Mouse (Mus musculus): Measurements from ENCODE around the gene Cdc7.

The Cdc7 gene

DNA sequence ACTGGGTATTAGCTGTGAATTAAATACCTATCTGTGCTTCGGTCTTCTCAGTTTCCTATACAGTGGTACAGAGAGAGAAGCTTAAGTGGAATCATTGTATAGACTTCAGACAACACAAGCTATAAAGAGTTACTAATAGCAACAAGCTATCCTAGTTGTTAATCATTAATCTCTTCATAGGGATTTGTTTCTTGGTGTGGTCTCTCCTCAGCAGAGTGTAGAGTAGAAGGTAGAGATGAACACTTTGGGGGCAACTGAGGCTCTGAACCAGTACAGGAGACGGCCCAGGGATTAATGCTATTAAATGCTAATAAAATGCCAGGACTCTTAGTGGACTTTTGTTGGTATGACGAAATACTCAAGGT lies 57.9 kb downstream of the Cdc7 start:
- DNase-seq (ENCODE audit: low read depth, low spot score), result no peak

DNA sequence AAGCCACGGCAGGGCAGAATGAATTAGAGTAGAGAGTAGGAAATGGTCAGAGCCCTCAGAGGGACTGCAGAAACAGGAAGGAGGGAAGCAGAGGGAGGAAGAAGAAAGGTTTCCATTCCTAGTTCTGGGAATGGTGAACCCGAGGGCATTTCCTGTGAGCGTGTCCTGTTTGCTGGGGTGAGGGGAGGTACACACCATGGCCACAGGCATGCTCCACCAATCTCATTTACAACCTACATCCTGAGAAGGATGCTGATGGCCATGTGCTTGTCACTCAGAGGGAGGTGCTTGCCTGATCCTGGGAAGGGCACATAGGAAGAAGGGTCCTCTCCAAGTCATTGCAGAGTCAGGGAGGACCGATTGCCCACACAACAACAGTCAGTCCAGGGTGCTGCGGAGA lies 59.8 kb downstream of the Cdc7 start:
- DNase-seq (ENCODE audit: low read depth, low spot score), result no peak

DNA sequence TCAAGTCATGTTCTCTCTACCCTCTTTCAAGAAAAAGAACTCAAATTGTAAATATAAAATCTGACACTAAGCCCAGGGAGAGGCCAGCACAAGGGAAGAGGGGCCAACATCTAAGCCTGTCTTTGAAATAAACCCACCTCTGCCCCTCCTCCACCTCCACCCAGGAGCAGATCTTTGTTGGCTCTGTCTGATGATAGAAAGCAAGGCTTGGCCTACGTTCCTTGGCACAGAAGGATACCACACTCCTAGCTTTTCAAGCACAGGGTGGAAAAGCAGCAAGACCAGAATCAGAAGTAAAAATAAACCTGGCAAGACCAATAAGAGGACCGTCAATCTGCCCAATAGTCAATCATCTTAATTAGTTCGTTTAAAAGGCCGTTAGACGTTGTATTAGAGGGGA lies 61.2 kb downstream of the Cdc7 start:
- no peak for DNase-seq (ENCODE audit: low read depth, low spot score)

DNA sequence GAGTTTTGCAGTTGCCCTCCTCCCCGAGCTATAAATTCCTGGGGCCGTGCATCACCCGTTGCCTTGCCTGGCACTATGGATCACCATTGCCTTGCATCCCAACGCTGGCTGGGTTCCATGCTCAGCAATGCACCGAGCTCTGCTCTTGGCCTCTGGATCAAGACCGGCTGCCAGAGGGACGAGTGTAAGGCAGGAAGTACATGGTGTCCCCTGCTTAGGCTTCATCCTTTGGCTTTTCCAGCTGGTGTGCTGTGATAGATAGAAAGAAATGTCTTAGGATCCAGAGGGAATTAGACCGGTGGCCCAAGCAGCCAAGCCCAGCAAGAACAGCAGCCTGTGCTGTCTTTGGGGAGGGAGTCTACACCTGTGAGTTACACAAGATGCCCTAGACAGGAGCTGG lies 61.7 kb downstream of the Cdc7 start:
- no peak for DNase-seq (ENCODE audit: low read depth, low spot score)

DNA sequence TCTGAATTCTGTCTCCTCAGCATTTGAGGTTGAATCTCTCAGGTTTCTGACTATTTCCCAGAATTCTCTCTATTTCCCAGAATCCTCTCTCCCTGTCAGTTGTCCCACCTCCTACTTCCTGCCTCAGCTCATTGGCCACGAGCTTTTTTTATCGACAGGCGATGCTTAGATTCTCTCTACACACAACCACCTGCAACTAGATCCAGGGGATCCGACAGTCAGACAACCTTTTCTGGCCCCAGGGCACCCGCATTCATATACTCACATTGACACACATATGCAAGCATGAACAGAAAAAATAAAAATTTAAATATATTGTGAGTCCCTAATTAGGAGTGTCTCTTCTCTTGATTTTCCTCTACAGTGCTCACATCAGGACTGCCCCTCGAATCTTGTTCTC lies 63.5 kb downstream of the Cdc7 start:
- no peak for DNase-seq (ENCODE audit: low read depth, low spot score)

DNA sequence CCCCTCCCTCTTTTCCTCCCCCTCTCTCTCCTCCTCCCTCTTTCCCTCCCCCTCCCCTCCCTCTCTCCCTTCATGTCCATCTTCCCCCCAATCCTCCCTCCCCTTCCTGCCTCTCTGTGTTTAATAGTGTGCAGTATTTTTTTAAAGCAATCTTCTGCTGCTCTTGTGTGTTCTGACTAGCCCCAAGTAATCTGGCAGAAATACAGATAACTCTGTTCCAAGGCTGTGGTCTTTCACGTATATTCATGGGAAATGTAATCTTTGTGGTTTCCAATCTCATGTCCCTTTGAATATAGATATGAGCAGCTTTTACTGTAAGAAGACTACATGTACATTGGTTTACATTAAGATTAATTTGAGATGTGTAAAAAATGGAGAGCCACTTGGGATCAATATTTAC lies 64.4 kb downstream of the Cdc7 start:
- no peak for DNase-seq (ENCODE audit: low read depth, low spot score)

DNA sequence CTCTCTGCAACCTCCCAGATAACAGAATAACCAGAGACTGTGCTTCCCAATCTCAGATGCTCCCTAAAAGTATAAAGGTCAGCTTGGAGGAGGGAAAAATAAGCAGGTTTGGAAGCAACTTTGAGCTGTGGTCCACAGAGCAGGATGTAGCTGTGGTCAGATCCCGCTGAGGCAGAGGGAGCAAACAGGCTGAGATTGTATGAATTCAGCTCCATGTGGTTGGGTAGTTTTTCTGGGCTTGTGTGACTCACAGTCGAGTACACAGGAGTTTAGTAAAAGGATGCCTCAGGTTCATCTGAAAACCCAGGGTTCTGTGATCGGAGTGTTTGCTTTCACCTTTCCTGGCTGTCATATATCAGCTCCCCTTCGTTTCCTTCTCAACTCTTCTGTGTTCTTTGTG lies 65.7 kb downstream of the Cdc7 start:
- no peak for DNase-seq (ENCODE audit: low read depth, low spot score)

DNA sequence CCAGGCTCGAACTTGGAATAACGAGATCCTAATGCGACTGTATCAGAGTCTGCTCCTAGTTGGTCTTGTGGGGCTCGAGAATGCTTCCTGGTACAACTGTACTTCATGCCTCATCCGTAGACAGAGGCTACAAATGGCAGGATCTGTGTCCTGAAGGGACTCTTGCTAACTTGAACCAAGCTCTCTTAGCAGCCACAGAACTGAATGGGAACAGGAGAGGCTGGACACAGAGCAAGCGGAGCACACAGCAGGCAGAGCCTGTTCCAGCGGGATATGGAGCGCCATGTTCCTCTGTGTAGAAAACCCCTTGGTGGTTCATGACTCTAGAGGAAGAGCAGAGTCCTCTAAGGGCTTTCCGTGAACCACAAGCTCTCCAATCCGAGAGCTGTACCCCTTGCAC lies 66.7 kb downstream of the Cdc7 start:
- no peak for DNase-seq (ENCODE audit: low read depth, low spot score)

Measured in CD4-positive helper T cell, adult 2 months (primary cell).